Mouse (Mus musculus) liver, embryonic 11.5 days (tissue): ENCODE data around the gene Psd4. TPM values are rescaled to one million over a fixed set of nuclear protein-coding genes. Genes with fewer than 3 reads are reported as not detected.

Experiments
- ATAC-seq: fragments of 200-750 bp; cut with Nextera tagmentation; replicated peaks from 2 replicates; pipeline ENCODE4 v1.8.0; 2017; ENCODE audit warnings: moderate number of reproducible peaks, mild to moderate bottlenecking, moderate TSS enrichment, moderate library complexity; ENCODE audit not compliant: low FRiP score
- DNase-seq: peaks from one replicate; pipeline ENCODE4 v3.0.0-alpha.2; 2017; ENCODE audit warnings: low spot score
- H3K27ac ChIP-seq: fragments of 300-500 bp; sonication (generic); 2 replicates; pipeline ENCODE4 v1.5.1; 2014; ENCODE audit warnings: mild to moderate bottlenecking, low read depth, low read length, control low read depth
- H3K27me3 ChIP-seq: fragments of 300-500 bp; sonication (generic); replicated peaks from 2 replicates; pipeline ENCODE4 v1.6.1; 2014; ENCODE audit warnings: low read length, mixed read lengths; ENCODE audit not compliant: control insufficient read depth, insufficient read depth
- H3K36me3 ChIP-seq: fragments of 300-500 bp; sonication (generic); 2 replicates; pipeline ENCODE4 v1.6.1; 2014; ENCODE audit warnings: mild to moderate bottlenecking, low read length, moderate library complexity, mixed read lengths; ENCODE audit not compliant: control insufficient read depth, insufficient read depth
- H3K4me1 ChIP-seq: fragments of 300-500 bp; sonication (generic); replicated peaks from 2 replicates; pipeline ENCODE4 v1.6.1; 2014; ENCODE audit warnings: low read length, mixed read lengths; ENCODE audit not compliant: control insufficient read depth, insufficient read depth
- H3K4me2 ChIP-seq: fragments of 300-500 bp; sonication (generic); 2 replicates; pipeline ENCODE4 v1.6.1; 2014; ENCODE audit warnings: mild to moderate bottlenecking, control low read depth, moderate library complexity
- H3K4me3 ChIP-seq: fragments of 300-500 bp; sonication (generic); 2 replicates; pipeline ENCODE4 v1.5.1; 2014; ENCODE audit warnings: low read depth, low read length, control low read depth
- H3K9ac ChIP-seq: fragments of 300-500 bp; sonication (generic); 2 replicates; pipeline ENCODE4 v1.6.1; 2014; ENCODE audit warnings: low read depth, low read length, control low read depth
- H3K9me3 ChIP-seq: fragments of 300-500 bp; sonication (generic); 2 replicates; pipeline ENCODE4 v1.6.1; 2016; ENCODE audit warnings: low read length, inconsistent platforms, mixed read lengths; ENCODE audit not compliant: control insufficient read depth
- WGBS: fragments of 180-500 bp; shearing (Covaris S2); extraction: QIAGEN DNeasy Blood & Tissue Kit; methylation state at CpG from one replicate; pipeline ENCODE4 v1.1.7; 2014; 5-methylcytosine and 5-hydroxymethylcytosine counted together
- polyA plus RNA-seq: library from polyadenylated mRNA; unstranded; fragments of >200 nt; fragmentation: Nextera tagmentation; extraction: Ambion mirVana; gene quantifications from 2 replicates; pipeline ENCODE4 v1.2.1, GENCODE M21; 2014

Psd4 gene
- polyA plus RNA-seq, 1 experiment from 2014 or later: 13.1 TPM

- 62% methylated on average over 11 of the region's 11 CpGs for WGBS
- no peak for DNase-seq
- no peak for ATAC-seq
- Histone ChIP-seq H3K27me3 (no peaks in the 10 kb centered on the region), H3K9me3 (no peaks in the 10 kb centered on the region), H3K36me3 (no peaks in the 10 kb centered on the region), H3K9ac (no peak overlapping the region), H3K4me2 (no peak overlapping the region), H3K4me3 (no peak overlapping the region), H3K4me1 (no peaks in the 10 kb centered on the region), H3K27ac (no peak overlapping the region)
Observed at GRCm38 (mm10) chr2:24435699-24436098, 68.3 kb downstream of the Psd4 start.

DNA sequence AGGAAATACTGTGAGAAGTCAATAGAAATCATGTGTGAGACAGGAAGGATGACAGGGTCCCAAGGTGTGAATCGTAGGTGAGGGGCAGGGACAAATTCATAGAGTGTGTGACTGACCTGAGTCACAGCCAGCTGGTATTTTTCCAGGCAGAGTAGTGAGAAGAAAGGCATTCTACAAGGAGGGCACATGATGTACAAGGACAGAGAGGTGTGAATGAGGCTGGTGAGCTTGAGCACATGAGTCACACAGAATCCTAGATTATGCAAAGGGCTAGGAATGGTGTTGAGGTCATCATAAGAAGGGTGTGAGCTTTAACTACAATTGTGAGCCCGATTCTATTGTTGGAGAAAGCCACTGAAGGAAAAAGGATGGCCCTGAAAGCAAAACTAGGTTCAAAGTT lies 72.7 kb downstream of the Psd4 start:
- no peak overlapping the region for H3K4me2 ChIP-seq
- H3K4me1 ChIP-seq: no peaks in the 10 kb centered on the region
- no peaks in the 10 kb centered on the region for H3K36me3 ChIP-seq
- no peak for ATAC-seq
- H3K4me3 ChIP-seq: no peak overlapping the region
- no peak for DNase-seq
- H3K27me3 ChIP-seq: no peaks in the 10 kb centered on the region
- WGBS: 71% methylated on average over 2 of the region's 2 CpGs
- H3K9ac ChIP-seq: no peak overlapping the region
- no peaks in the 10 kb centered on the region for H3K9me3 ChIP-seq
- H3K27ac ChIP-seq: no peak overlapping the region

- DNase-seq (no peak), ATAC-seq (no peak)
- Histone ChIP-seq H3K36me3 (no peaks in the 10 kb centered on the region), H3K27me3 (no peaks in the 10 kb centered on the region), H3K4me1 (no peaks in the 10 kb centered on the region), H3K9me3 (no peaks in the 10 kb centered on the region), H3K4me2 (no peak overlapping the region), H3K4me3 (no peak overlapping the region), H3K27ac (no peak overlapping the region), H3K9ac (no peak overlapping the region)
Observed at GRCm38 (mm10) chr2:24441899-24442298, 74.5 kb downstream of the Psd4 start.

GRCm38 (mm10) chr2:24442303-24442925 lies 75.0 kb downstream of the Psd4 start:
- ATAC-seq: no peak
- H3K4me3 ChIP-seq: no peak overlapping the region
- H3K4me1 ChIP-seq: no peaks in the 10 kb centered on the region
- H3K9ac ChIP-seq: no peak overlapping the region
- H3K36me3 ChIP-seq: no peaks in the 10 kb centered on the region
- 57% methylated on average over 4 of the region's 4 CpGs for WGBS
- H3K27ac ChIP-seq: no peak overlapping the region
- no peak for DNase-seq
- H3K4me2 ChIP-seq: no peak overlapping the region
- no peaks in the 10 kb centered on the region for H3K27me3 ChIP-seq
- no peaks in the 10 kb centered on the region for H3K9me3 ChIP-seq

GRCm38 (mm10) chr2:24443256-24443790 lies 75.9 kb downstream of the Psd4 start:
- Histone ChIP-seq H3K27ac (no peak overlapping the region), H3K4me3 (no peak overlapping the region), H3K9me3 (no peaks in the 10 kb centered on the region), H3K4me2 (no peak overlapping the region), H3K36me3 (no peaks in the 10 kb centered on the region), H3K27me3 (no peaks in the 10 kb centered on the region), H3K9ac (no peak overlapping the region), H3K4me1 (no peaks in the 10 kb centered on the region)
- no peak for ATAC-seq
- WGBS: 55% methylated on average over 3 of the region's 3 CpGs
- no peak for DNase-seq

GRCm38 (mm10) chr2:24449111-24449510 lies 81.7 kb downstream of the Psd4 start:
- Histone ChIP-seq H3K9me3 (no peaks in the 10 kb centered on the region), H3K4me3 (no peak overlapping the region), H3K36me3 (no peaks in the 10 kb centered on the region), H3K27ac (no peak overlapping the region), H3K27me3 (no peaks in the 10 kb centered on the region), H3K9ac (no peak overlapping the region), H3K4me2 (no peak overlapping the region), H3K4me1 (no peaks in the 10 kb centered on the region)
- WGBS: 64% methylated on average over 4 of the region's 4 CpGs
- ATAC-seq (no peak), DNase-seq (no peak)

- H3K36me3 ChIP-seq: no peaks in the 10 kb centered on the region
- H3K4me2 ChIP-seq: no peak overlapping the region
- WGBS: 74% methylated on average over 5 of the region's 5 CpGs
- H3K9me3 ChIP-seq: no peaks in the 10 kb centered on the region
- no peaks in the 10 kb centered on the region for H3K4me1 ChIP-seq
- ATAC-seq (no peak), DNase-seq (no peak)
- H3K27ac ChIP-seq: no peak overlapping the region
- no peak overlapping the region for H3K4me3 ChIP-seq
- H3K9ac ChIP-seq: no peak overlapping the region
- no peaks in the 10 kb centered on the region for H3K27me3 ChIP-seq
Observed at GRCm38 (mm10) chr2:24453206-24453605, 85.8 kb downstream of the Psd4 start.

DNA sequence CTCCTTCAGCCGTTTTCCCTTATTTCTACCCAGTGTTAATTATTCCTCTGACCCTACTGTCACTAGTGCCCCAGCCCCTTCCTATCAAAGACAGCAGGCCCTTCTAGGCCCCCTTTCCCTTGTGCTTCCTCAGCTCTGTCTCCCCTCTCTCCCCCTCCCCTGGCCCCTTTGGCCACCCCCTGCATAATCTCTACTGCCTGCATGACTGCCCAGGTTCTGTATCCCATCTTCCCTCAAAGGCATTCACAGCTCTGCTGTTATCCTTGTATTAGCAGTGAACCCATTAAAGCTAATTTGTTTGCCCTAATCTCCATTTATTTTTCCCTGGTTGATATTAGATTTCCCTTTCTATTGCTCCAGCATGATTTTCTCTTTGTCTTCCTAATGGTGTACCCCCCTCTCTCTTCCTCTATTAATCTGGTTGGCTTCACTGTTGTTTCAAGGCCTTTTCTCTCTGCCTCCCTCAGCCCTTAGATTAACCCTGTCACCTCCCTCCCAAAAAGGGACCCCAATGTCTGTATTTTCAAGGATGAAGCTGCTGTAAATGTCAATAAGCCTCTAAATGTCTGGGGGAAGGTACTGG lies 87.1 kb downstream of the Psd4 start:
- Histone ChIP-seq H3K4me2 (no peak overlapping the region), H3K9ac (no peak overlapping the region), H3K4me1 (no peaks in the 10 kb centered on the region), H3K27ac (no peak overlapping the region), H3K9me3 (no peaks in the 10 kb centered on the region), H3K4me3 (no peak overlapping the region), H3K27me3 (no peaks in the 10 kb centered on the region; the same call in 1 of the 2 replicates), H3K36me3 (no peaks in the 10 kb centered on the region)
- 72% methylated on average over 1 of the region's 1 CpGs for WGBS
- DNase-seq (no peak), ATAC-seq (no peak)
